Mouse (Mus musculus) kidney, embryonic 15.5 days (tissue): ENCODE measurements around the gene Hfm1. TPM values are rescaled to one million over a fixed set of nuclear protein-coding genes. Genes with fewer than 3 reads are reported as not detected.
A peak's percentile ranks its signal among the peaks of the same experiment; 100 is the strongest.

Source experiments
- ATAC-seq: fragments of 200-750 bp; cut with Nextera tagmentation; replicated peaks from 2 replicates; pipeline ENCODE4 v1.8.0; 2017; ENCODE audit warnings: moderate TSS enrichment; ENCODE audit not compliant: low FRiP score
- H3K27ac ChIP-seq: fragments of 300-500 bp; sonication (generic); 2 replicates; pipeline ENCODE4 v1.5.1; 2015; ENCODE audit warnings: mild to moderate bottlenecking, inconsistent platforms
- H3K27me3 ChIP-seq: fragments of 300-500 bp; sonication (generic); 2 replicates; pipeline ENCODE4 v1.6.1; 2015; ENCODE audit warnings: inconsistent platforms
- H3K36me3 ChIP-seq: fragments of 300-500 bp; sonication (generic); 2 replicates; pipeline ENCODE4 v1.6.1; 2015; ENCODE audit warnings: inconsistent platforms
- H3K4me1 ChIP-seq: fragments of 300-500 bp; sonication (generic); 2 replicates; pipeline ENCODE4 v1.6.1; 2015; ENCODE audit warnings: inconsistent platforms
- H3K4me2 ChIP-seq: fragments of 300-500 bp; sonication (generic); 2 replicates; pipeline ENCODE4 v1.6.1; 2015; ENCODE audit warnings: moderate library complexity, mild to moderate bottlenecking, inconsistent platforms
- H3K4me3 ChIP-seq: fragments of 300-500 bp; sonication (generic); replicated peaks from 2 replicates; pipeline ENCODE4 v1.5.1; 2015; ENCODE audit warnings: mild to moderate bottlenecking, inconsistent platforms
- H3K9ac ChIP-seq: fragments of 300-500 bp; sonication (generic); 2 replicates; pipeline ENCODE4 v1.6.1; 2015; ENCODE audit warnings: mild to moderate bottlenecking, inconsistent platforms
- H3K9me3 ChIP-seq: fragments of 300-500 bp; sonication (generic); replicated peaks from 2 replicates; pipeline ENCODE4 v1.6.1; 2016; ENCODE audit warnings: inconsistent platforms
- WGBS: fragments of 180-500 bp; shearing (Covaris S2); methylation state at CpG from one replicate; pipeline ENCODE4 v1.1.7; 2015; ENCODE audit warnings: mixed read lengths; 5-methylcytosine and 5-hydroxymethylcytosine counted together
- polyA plus RNA-seq: library from polyadenylated mRNA; unstranded; fragments of >200 nt; fragmentation: Nextera tagmentation; extraction: Ambion mirVana; gene quantifications from 2 replicates; pipeline ENCODE4 v1.2.1, GENCODE M21; 2015

Gene Hfm1
- 1.8 and 1.9 TPM in 2 replicates for polyA plus RNA-seq

- Histone ChIP-seq H3K4me2 (peak within 1 kb of the TSS; percentile 86), H3K4me3 (peak within 1 kb of the TSS; percentile 60), H3K27ac (0 out of 2 replicates have a peak within 1 kb of the TSS, but pooled peaks have one; percentile 14), H3K27me3 (no peaks in the 10 kb centered on the region), H3K9ac (peak within 1 kb of the TSS; percentile 61), H3K9me3 (no peaks in the 10 kb centered on the region), H3K4me1 (0 out of 2 replicates have a peak, but pooled peaks cover 6% of the 10 kb centered on the region), H3K36me3 (no peaks in the 10 kb centered on the region)
- under 1% methylated on average over 59 of the region's 76 CpGs for WGBS
- ATAC-seq = peak; percentile 96
Measured at GRCm38 (mm10) chr5:106925488-106926368, at the start of gene Hfm1. Gene Hfm1, minus strand, starts transcription at chr5:106926321.

GRCm38 (mm10) chr5:106973883-106974282, 47.8 kb upstream of the Hfm1 start:
- 89% methylated on average over 7 of the region's 7 CpGs for WGBS
- ATAC-seq = no peak
- Histone ChIP-seq H3K4me2 (no peak overlapping the region), H3K9me3 (no peaks in the 10 kb centered on the region), H3K4me3 (no peak overlapping the region), H3K4me1 (no peaks in the 10 kb centered on the region), H3K36me3 (peaks cover 91% of the 10 kb centered on the region), H3K27ac (no peak overlapping the region), H3K9ac (no peak overlapping the region), H3K27me3 (no peaks in the 10 kb centered on the region)

DNA sequence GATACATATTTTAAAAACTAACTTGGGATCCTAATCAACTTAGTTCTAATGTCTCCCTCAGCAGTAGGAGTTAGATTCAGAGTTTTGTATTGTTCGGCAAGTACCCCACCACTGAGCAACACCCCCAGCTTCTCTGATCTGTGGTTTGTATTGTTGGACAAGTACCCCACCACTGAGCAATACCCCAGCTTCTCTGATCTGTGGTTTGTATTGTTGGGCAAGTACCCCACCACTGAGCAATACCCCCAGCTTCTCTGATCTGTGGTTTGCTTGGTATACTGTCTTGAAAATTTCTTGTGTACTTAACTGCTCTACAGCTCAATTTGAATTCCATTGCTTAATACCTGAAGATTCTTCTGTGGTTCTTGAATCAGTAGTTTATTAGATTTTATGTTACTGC, 41.5 kb upstream of the Hfm1 start:
- Histone ChIP-seq H3K4me1 (peaks cover 12% of the 10 kb centered on the region), H3K9me3 (no peaks in the 10 kb centered on the region), H3K4me3 (no peak overlapping the region), H3K9ac (no peak overlapping the region), H3K36me3 (peaks cover 48% of the 10 kb centered on the region), H3K4me2 (no peak overlapping the region), H3K27ac (no peak overlapping the region), H3K27me3 (no peaks in the 10 kb centered on the region)
- no peak for ATAC-seq
- WGBS = 96% methylated on average over 1 of the region's 1 CpGs

GRCm38 (mm10) chr5:106966443-106966842, 40.3 kb upstream of the Hfm1 start:
- H3K4me2 ChIP-seq = no peak overlapping the region
- no peak for ATAC-seq
- no peak overlapping the region for H3K27ac ChIP-seq
- H3K4me3 ChIP-seq = no peak overlapping the region
- H3K4me1 ChIP-seq = peaks cover 12% of the 10 kb centered on the region
- 91% methylated on average over 3 of the region's 3 CpGs for WGBS
- H3K27me3 ChIP-seq = no peaks in the 10 kb centered on the region
- no peak overlapping the region for H3K9ac ChIP-seq
- peaks cover 40% of the 10 kb centered on the region for H3K36me3 ChIP-seq
- no peaks in the 10 kb centered on the region for H3K9me3 ChIP-seq

- peak overlapping the region; percentile 87 for H3K27ac ChIP-seq
- whole genome bisulfite sequencing = under 1% methylated on average over 41 of the region's 41 CpGs
Measured at GRCm38 (mm10) chr5:106964513-106965014, 38.4 kb upstream of the Hfm1 start.

DNA sequence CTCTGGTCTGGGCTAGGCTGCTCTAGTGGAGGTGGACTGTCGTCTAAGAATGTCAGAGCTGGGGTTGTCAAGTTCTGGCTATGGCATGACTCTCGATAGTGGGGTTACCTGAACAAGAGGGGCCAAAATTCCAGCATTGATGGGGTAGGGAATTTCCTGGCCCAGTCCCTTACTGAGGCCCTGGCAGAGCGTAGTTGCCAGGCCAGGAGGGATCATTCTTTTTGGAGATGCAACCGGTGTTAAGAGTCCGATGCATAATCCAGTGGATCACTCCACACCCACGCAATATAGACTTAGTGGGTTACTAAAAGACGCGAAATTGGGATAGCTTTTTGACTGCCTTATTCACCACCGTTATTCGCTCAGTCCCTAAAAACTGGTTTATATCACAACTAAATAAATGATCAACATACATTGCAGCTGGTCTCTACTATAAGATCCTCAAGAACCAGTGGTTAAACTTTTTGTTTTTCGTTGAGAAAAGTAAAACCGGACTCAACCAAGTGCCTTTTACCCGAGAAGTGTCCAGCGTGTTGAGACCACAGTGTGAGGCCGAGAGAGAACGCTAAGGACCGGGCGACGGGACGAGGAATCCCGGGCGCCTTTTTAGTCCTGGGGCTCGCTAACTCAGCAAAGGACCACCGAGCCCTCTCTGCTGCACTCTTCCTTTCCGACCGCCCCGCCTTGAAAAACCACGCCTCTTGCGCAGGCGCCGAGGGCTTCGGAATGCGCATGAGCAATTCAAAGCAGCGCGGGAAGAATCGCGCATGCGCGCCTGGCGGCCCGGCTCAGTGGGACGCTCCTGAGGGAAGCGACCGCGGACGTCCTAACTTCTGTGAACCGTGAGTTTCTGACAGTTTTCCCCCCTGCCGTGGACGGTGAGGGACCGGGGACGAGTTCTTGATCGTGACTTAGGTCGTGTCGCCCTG, 37.7 kb upstream of the Hfm1 start, which contains the start of gene Cdc7:
Gene Cdc7 (plus strand): TSS at position 739 of the 929 bp plus-strand sequence.
- peak within 1 kb of the TSS; percentile 87 for H3K27ac ChIP-seq
- H3K4me3 ChIP-seq = peak within 1 kb of the TSS; percentile 91
- H3K27me3 ChIP-seq = no peaks in the 10 kb centered on the region
- WGBS = 6% methylated on average over 54 of the region's 54 CpGs
- H3K4me1 ChIP-seq = peaks cover 12% of the 10 kb centered on the region
- H3K9me3 ChIP-seq = no peaks in the 10 kb centered on the region
- ATAC-seq = peak; percentile 96
- peaks cover 16% of the 10 kb centered on the region for H3K36me3 ChIP-seq
- H3K9ac ChIP-seq = peak within 1 kb of the TSS; percentile 76
- H3K4me2 ChIP-seq = peak within 1 kb of the TSS; percentile 79

More at GRCm38 (mm10) chr5:106964513-106965014, 38.4 kb upstream of the Hfm1 start:
- ATAC-seq = peak; percentile 93
- peaks cover 12% of the 10 kb centered on the region for H3K4me1 ChIP-seq
- peak overlapping the region; percentile 76 for H3K9ac ChIP-seq
- no peaks in the 10 kb centered on the region for H3K27me3 ChIP-seq
- no peaks in the 10 kb centered on the region for H3K9me3 ChIP-seq
- H3K36me3 ChIP-seq = peaks cover 23% of the 10 kb centered on the region
- H3K4me2 ChIP-seq = peak overlapping the region; percentile 79
- peak overlapping the region; percentile 91 for H3K4me3 ChIP-seq

- Histone ChIP-seq H3K4me1 (peaks cover 14% of the 10 kb centered on the region), H3K27me3 (no peaks in the 10 kb centered on the region), H3K36me3 (no peaks in the 10 kb centered on the region), H3K27ac (no peak overlapping the region), H3K9me3 (no peaks in the 10 kb centered on the region), H3K9ac (no peak overlapping the region), H3K4me2 (no peak overlapping the region), H3K4me3 (no peak overlapping the region)
- no peak for ATAC-seq
- 93% methylated on average over 2 of the region's 2 CpGs for WGBS
Measured at GRCm38 (mm10) chr5:106960451-106960850, 34.3 kb upstream of the Hfm1 start.

DNA sequence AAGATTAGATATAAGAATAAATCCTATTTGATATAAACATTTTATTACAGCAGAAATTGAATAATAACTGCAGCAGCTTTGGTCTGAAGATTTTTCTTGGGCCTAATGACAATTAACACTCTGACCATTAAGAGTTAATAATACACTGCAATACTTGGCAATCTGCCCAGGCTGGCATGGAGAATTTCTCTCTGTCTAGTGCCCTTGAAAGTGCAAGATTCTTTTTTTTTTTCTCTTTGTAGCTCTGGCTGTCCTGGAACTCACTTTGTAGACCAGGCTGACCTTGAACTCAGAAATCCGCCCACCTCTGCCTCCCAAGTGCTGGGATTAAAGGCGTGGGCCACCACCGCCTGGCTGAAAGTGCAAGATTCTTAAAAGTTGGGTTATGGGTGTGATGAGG, 32.9 kb upstream of the Hfm1 start:
- ATAC-seq = no peak
- Histone ChIP-seq H3K4me3 (no peak overlapping the region), H3K9me3 (no peaks in the 10 kb centered on the region), H3K36me3 (no peaks in the 10 kb centered on the region), H3K4me1 (peaks cover 7% of the 10 kb centered on the region), H3K27ac (no peak overlapping the region), H3K9ac (no peak overlapping the region), H3K27me3 (no peaks in the 10 kb centered on the region), H3K4me2 (no peak overlapping the region)
- WGBS = 83% methylated on average over 3 of the region's 3 CpGs

DNA sequence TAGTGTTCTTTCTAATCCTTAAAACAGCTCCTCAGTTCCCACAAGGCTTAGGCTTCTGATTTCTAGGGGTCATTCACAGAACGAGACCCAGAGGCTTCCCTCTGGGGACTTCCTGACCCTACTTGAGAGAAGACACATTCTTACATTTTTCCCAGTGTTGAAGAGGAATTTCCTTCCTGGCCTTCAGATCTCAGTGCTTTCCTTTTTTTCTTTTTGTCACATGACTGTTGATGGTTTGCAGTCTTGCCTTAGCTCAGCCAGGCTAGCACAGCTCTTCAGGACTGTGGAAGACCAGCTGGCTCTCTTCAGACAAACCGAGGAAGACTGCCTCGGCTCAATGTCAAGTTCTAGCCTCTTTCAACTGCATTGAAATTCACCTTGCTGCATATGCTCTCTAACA, 30.3 kb upstream of the Hfm1 start:
- ATAC-seq = peak; percentile 81
- no peak overlapping the region for H3K9ac ChIP-seq
- H3K9me3 ChIP-seq = no peaks in the 10 kb centered on the region
- peak overlapping the region; percentile 72 for H3K27ac ChIP-seq
- no peak overlapping the region for H3K4me3 ChIP-seq
- 41% methylated on average over 3 of the region's 3 CpGs for WGBS
- H3K27me3 ChIP-seq = no peaks in the 10 kb centered on the region
- H3K4me1 ChIP-seq = 0 out of 2 replicates have a peak, but pooled peaks cover 3% of the 10 kb centered on the region
- no peaks in the 10 kb centered on the region for H3K36me3 ChIP-seq
- H3K4me2 ChIP-seq = no peak overlapping the region

GRCm38 (mm10) chr5:106948683-106949082, 22.6 kb upstream of the Hfm1 start:
- 86% methylated on average over 6 of the region's 6 CpGs for WGBS

GRCm38 (mm10) chr5:106946342-106946741, 20.2 kb upstream of the Hfm1 start:
- no peak overlapping the region for H3K9ac ChIP-seq
- 80% methylated on average over 4 of the region's 4 CpGs for WGBS

More at GRCm38 (mm10) chr5:106948683-106949082, 22.6 kb upstream of the Hfm1 start:
- Histone ChIP-seq H3K4me3 (no peak overlapping the region), H3K4me1 (no peaks in the 10 kb centered on the region), H3K36me3 (no peaks in the 10 kb centered on the region), H3K9me3 (no peaks in the 10 kb centered on the region), H3K4me2 (no peak overlapping the region), H3K27me3 (no peaks in the 10 kb centered on the region), H3K9ac (no peak overlapping the region), H3K27ac (no peak overlapping the region)
- no peak for ATAC-seq

More at GRCm38 (mm10) chr5:106946342-106946741, 20.2 kb upstream of the Hfm1 start:
- Histone ChIP-seq H3K27me3 (no peaks in the 10 kb centered on the region), H3K27ac (no peak overlapping the region), H3K4me1 (no peaks in the 10 kb centered on the region), H3K4me2 (no peak overlapping the region), H3K4me3 (no peak overlapping the region), H3K9me3 (no peaks in the 10 kb centered on the region), H3K36me3 (no peaks in the 10 kb centered on the region)
- no peak for ATAC-seq
